Mouse (Mus musculus): Measurements from ENCODE around the gene Mpp4. TPM values are rescaled to one million over a fixed set of nuclear protein-coding genes. Genes with fewer than 3 reads are reported as not detected.

Gene Mpp4
- 0.61 and 0.69 TPM in 2 replicates for polyA plus RNA-seq (2014; fragmentation: Nextera tagmentation; extraction: Ambion mirVana)

GRCm38 (mm10) chr1:59163030-59163461 is at the start of gene Mpp4:
Gene Mpp4 (minus strand): TSS chr1:59163389.
- H3K4me1 ChIP-seq (replicated peaks; ENCODE audit: control insufficient read depth, insufficient read depth, low read length) = no peaks in the 10 kb centered on the region
- ATAC-seq (replicated peaks; ENCODE audit: low FRiP score) (no peak), DNase-seq (ENCODE audit: low spot score) (no peak)
- H3K36me3 ChIP-seq (ENCODE audit: control insufficient read depth, insufficient read depth, low read length) = peaks cover 2% of the 10 kb centered on the region; the same call in 1 of the 2 replicates
- no peak within 1 kb of the TSS for H3K4me3 ChIP-seq (ENCODE audit: low read depth, low read length)
- no peaks in the 10 kb centered on the region for H3K9me3 ChIP-seq (ENCODE audit: control insufficient read depth, low read length)
- H3K27ac ChIP-seq (ENCODE audit: low read depth, low read length) = no peak within 1 kb of the TSS
- H3K27me3 ChIP-seq (ENCODE audit: control insufficient read depth, insufficient read depth, low read length) = no peaks in the 10 kb centered on the region; the same call in 1 of the 2 replicates
- no peak within 1 kb of the TSS for H3K9ac ChIP-seq (ENCODE audit: low read length)
- no peak within 1 kb of the TSS for H3K4me2 ChIP-seq (ENCODE audit: low read depth, low read length, severe bottlenecking)
- WGBS = 21% methylated on average over 12 of the region's 12 CpGs

GRCm38 (mm10) chr1:59212951-59213350 is 49.8 kb upstream of the Mpp4 start:
- no peak overlapping the region for H3K27ac ChIP-seq (ENCODE audit: low read depth, low read length)
- no peak overlapping the region for H3K4me2 ChIP-seq (ENCODE audit: low read depth, low read length, severe bottlenecking)
- ATAC-seq (replicated peaks; ENCODE audit: low FRiP score) = no peak
- WGBS = no CpG with 5 or more reads among the region's 1 CpGs
- H3K4me1 ChIP-seq (replicated peaks; ENCODE audit: control insufficient read depth, insufficient read depth, low read length) = no peaks in the 10 kb centered on the region
- H3K9ac ChIP-seq (ENCODE audit: low read length) = no peak overlapping the region
- no peaks in the 10 kb centered on the region for H3K36me3 ChIP-seq (ENCODE audit: control insufficient read depth, insufficient read depth, low read length)
- H3K9me3 ChIP-seq (ENCODE audit: control insufficient read depth, low read length) = no peaks in the 10 kb centered on the region
- DNase-seq (ENCODE audit: low spot score) = no peak
- no peaks in the 10 kb centered on the region for H3K27me3 ChIP-seq (ENCODE audit: control insufficient read depth, insufficient read depth, low read length)
- no peak overlapping the region for H3K4me3 ChIP-seq (ENCODE audit: low read depth, low read length)

- WGBS = 92% methylated on average over 5 of the region's 5 CpGs
- ATAC-seq (replicated peaks; ENCODE audit: low FRiP score) (no peak), DNase-seq (ENCODE audit: low spot score) (no peak)
- H3K9ac ChIP-seq (ENCODE audit: low read length) = no peak overlapping the region
- no peaks in the 10 kb centered on the region for H3K27me3 ChIP-seq (ENCODE audit: control insufficient read depth, insufficient read depth, low read length)
- H3K4me3 ChIP-seq (ENCODE audit: low read depth, low read length) = no peak overlapping the region
- no peak overlapping the region for H3K27ac ChIP-seq (ENCODE audit: low read depth, low read length)
- H3K4me2 ChIP-seq (ENCODE audit: low read depth, low read length, severe bottlenecking) = no peak overlapping the region
- H3K36me3 ChIP-seq (ENCODE audit: control insufficient read depth, insufficient read depth, low read length) = no peaks in the 10 kb centered on the region
- H3K9me3 ChIP-seq (ENCODE audit: control insufficient read depth, low read length) = no peaks in the 10 kb centered on the region
- no peaks in the 10 kb centered on the region for H3K4me1 ChIP-seq (replicated peaks; ENCODE audit: control insufficient read depth, insufficient read depth, low read length)
These were observed 49.0 kb upstream of the Mpp4 start for GRCm38 (mm10) chr1:59212076-59212779.

- ATAC-seq (replicated peaks; ENCODE audit: low FRiP score) = no peak
- Histone ChIP-seq H3K27ac (ENCODE audit: low read depth, low read length) (no peak overlapping the region), H3K27me3 (ENCODE audit: control insufficient read depth, insufficient read depth, low read length) (no peaks in the 10 kb centered on the region), H3K4me1 (replicated peaks; ENCODE audit: control insufficient read depth, insufficient read depth, low read length) (no peaks in the 10 kb centered on the region), H3K9me3 (ENCODE audit: control insufficient read depth, low read length) (no peaks in the 10 kb centered on the region), H3K4me3 (ENCODE audit: low read depth, low read length) (no peak overlapping the region), H3K36me3 (ENCODE audit: control insufficient read depth, insufficient read depth, low read length) (no peaks in the 10 kb centered on the region), H3K9ac (ENCODE audit: low read length) (no peak overlapping the region), H3K4me2 (ENCODE audit: low read depth, low read length, severe bottlenecking) (no peak overlapping the region)
- no peak for DNase-seq (ENCODE audit: low spot score)
- 91% methylated on average over 4 of the region's 4 CpGs for WGBS
These were observed 48.5 kb upstream of the Mpp4 start for GRCm38 (mm10) chr1:59211651-59212050.

GRCm38 (mm10) chr1:59208331-59208730 is 45.1 kb upstream of the Mpp4 start:
- Histone ChIP-seq H3K9ac (ENCODE audit: low read length) (no peak overlapping the region), H3K4me3 (ENCODE audit: low read depth, low read length) (no peak overlapping the region), H3K4me1 (replicated peaks; ENCODE audit: control insufficient read depth, insufficient read depth, low read length) (no peaks in the 10 kb centered on the region), H3K36me3 (ENCODE audit: control insufficient read depth, insufficient read depth, low read length) (no peaks in the 10 kb centered on the region), H3K9me3 (ENCODE audit: control insufficient read depth, low read length) (no peaks in the 10 kb centered on the region), H3K27ac (ENCODE audit: low read depth, low read length) (no peak overlapping the region), H3K4me2 (ENCODE audit: low read depth, low read length, severe bottlenecking) (no peak overlapping the region), H3K27me3 (ENCODE audit: control insufficient read depth, insufficient read depth, low read length) (no peaks in the 10 kb centered on the region)
- DNase-seq (ENCODE audit: low spot score) (no peak), ATAC-seq (replicated peaks; ENCODE audit: low FRiP score) (no peak)
- 95% methylated on average over 1 of the region's 1 CpGs for WGBS

- whole genome bisulfite sequencing = 92% methylated on average over 1 of the region's 1 CpGs
- H3K36me3 ChIP-seq (ENCODE audit: control insufficient read depth, insufficient read depth, low read length) = no peaks in the 10 kb centered on the region
- no peak for ATAC-seq (replicated peaks; ENCODE audit: low FRiP score)
- H3K27ac ChIP-seq (ENCODE audit: low read depth, low read length) = no peak overlapping the region
- DNase-seq (ENCODE audit: low spot score) = no peak
- no peak overlapping the region for H3K4me3 ChIP-seq (ENCODE audit: low read depth, low read length)
- H3K9ac ChIP-seq (ENCODE audit: low read length) = no peak overlapping the region
- H3K27me3 ChIP-seq (ENCODE audit: control insufficient read depth, insufficient read depth, low read length) = no peaks in the 10 kb centered on the region
- H3K9me3 ChIP-seq (ENCODE audit: control insufficient read depth, low read length) = no peaks in the 10 kb centered on the region
- no peak overlapping the region for H3K4me2 ChIP-seq (ENCODE audit: low read depth, low read length, severe bottlenecking)
- H3K4me1 ChIP-seq (replicated peaks; ENCODE audit: control insufficient read depth, insufficient read depth, low read length) = no peaks in the 10 kb centered on the region
These were observed 41.3 kb upstream of the Mpp4 start for GRCm38 (mm10) chr1:59204489-59204888.

- Histone ChIP-seq H3K27ac (ENCODE audit: low read depth, low read length) (no peak overlapping the region), H3K4me3 (ENCODE audit: low read depth, low read length) (no peak overlapping the region), H3K4me2 (ENCODE audit: low read depth, low read length, severe bottlenecking) (no peak overlapping the region), H3K4me1 (replicated peaks; ENCODE audit: control insufficient read depth, insufficient read depth, low read length) (no peaks in the 10 kb centered on the region), H3K27me3 (ENCODE audit: control insufficient read depth, insufficient read depth, low read length) (no peaks in the 10 kb centered on the region), H3K9ac (ENCODE audit: low read length) (no peak overlapping the region), H3K36me3 (ENCODE audit: control insufficient read depth, insufficient read depth, low read length) (no peaks in the 10 kb centered on the region), H3K9me3 (ENCODE audit: control insufficient read depth, low read length) (no peaks in the 10 kb centered on the region)
- DNase-seq (ENCODE audit: low spot score) = no peak
- ATAC-seq (replicated peaks; ENCODE audit: low FRiP score) = no peak
- WGBS = 89% methylated on average over 10 of the region's 10 CpGs
These were observed 39.2 kb upstream of the Mpp4 start for GRCm38 (mm10) chr1:59202367-59202766.

GRCm38 (mm10) chr1:59201561-59201960 is 38.4 kb upstream of the Mpp4 start:
- H3K27me3 ChIP-seq (ENCODE audit: control insufficient read depth, insufficient read depth, low read length) = no peaks in the 10 kb centered on the region
- WGBS = 89% methylated on average over 1 of the region's 1 CpGs
- H3K36me3 ChIP-seq (ENCODE audit: control insufficient read depth, insufficient read depth, low read length) = no peaks in the 10 kb centered on the region
- no peak overlapping the region for H3K9ac ChIP-seq (ENCODE audit: low read length)
- DNase-seq (ENCODE audit: low spot score) (no peak), ATAC-seq (replicated peaks; ENCODE audit: low FRiP score) (no peak)
- H3K27ac ChIP-seq (ENCODE audit: low read depth, low read length) = no peak overlapping the region
- no peaks in the 10 kb centered on the region for H3K9me3 ChIP-seq (ENCODE audit: control insufficient read depth, low read length)
- H3K4me3 ChIP-seq (ENCODE audit: low read depth, low read length) = no peak overlapping the region
- H3K4me2 ChIP-seq (ENCODE audit: low read depth, low read length, severe bottlenecking) = no peak overlapping the region
- H3K4me1 ChIP-seq (replicated peaks; ENCODE audit: control insufficient read depth, insufficient read depth, low read length) = no peaks in the 10 kb centered on the region

GRCm38 (mm10) chr1:59200960-59201359 is 37.8 kb upstream of the Mpp4 start:
- no peak overlapping the region for H3K9ac ChIP-seq (ENCODE audit: low read length)
- no peak overlapping the region for H3K4me3 ChIP-seq (ENCODE audit: low read depth, low read length)
- H3K9me3 ChIP-seq (ENCODE audit: control insufficient read depth, low read length) = no peaks in the 10 kb centered on the region
- H3K4me2 ChIP-seq (ENCODE audit: low read depth, low read length, severe bottlenecking) = no peak overlapping the region
- ATAC-seq (replicated peaks; ENCODE audit: low FRiP score) (no peak), DNase-seq (ENCODE audit: low spot score) (no peak)
- no peaks in the 10 kb centered on the region for H3K27me3 ChIP-seq (ENCODE audit: control insufficient read depth, insufficient read depth, low read length)
- 94% methylated on average over 5 of the region's 5 CpGs for WGBS
- H3K27ac ChIP-seq (ENCODE audit: low read depth, low read length) = no peak overlapping the region
- no peaks in the 10 kb centered on the region for H3K36me3 ChIP-seq (ENCODE audit: control insufficient read depth, insufficient read depth, low read length)
- H3K4me1 ChIP-seq (replicated peaks; ENCODE audit: control insufficient read depth, insufficient read depth, low read length) = no peaks in the 10 kb centered on the region
